Mouse (Mus musculus): ENCODE measurements around the gene Enkd1. TPM values are rescaled to one million over a fixed set of nuclear protein-coding genes. Genes with fewer than 3 reads are reported as not detected.
A peak's percentile ranks its signal among the peaks of the same experiment; 100 is the strongest.

Enkd1 gene
- polyA plus RNA-seq, 2 experiments = 19.8 to 43.3 TPM

- H3K4me2 ChIP-seq (replicated peaks; ENCODE audit: low read depth, low read length, severe bottlenecking) = no peak overlapping the region
- H3K4me1 ChIP-seq (ENCODE audit: control insufficient read depth, insufficient read depth, low read length) = peaks cover 5% of the 10 kb centered on the region; the same call in 1 of the 2 replicates
- no peak overlapping the region for H3K9ac ChIP-seq (ENCODE audit: low read depth, low read length, severe bottlenecking)
- no peak for TF ChIP-seq POLR2A (IDR thresholded peaks at IDR 0.05; ENCODE audit: borderline replicate concordance, extremely low read depth, insufficient read depth, insufficient read length)
- no peak overlapping the region for H3K27ac ChIP-seq (replicated peaks; ENCODE audit: low read depth, low read length)
- peaks cover 12% of the 10 kb centered on the region for H3K36me3 ChIP-seq (ENCODE audit: control insufficient read depth, insufficient read depth, low read length)
- H3K27me3 ChIP-seq (ENCODE audit: control insufficient read depth, insufficient read depth, low read length) = no peaks in the 10 kb centered on the region
- no peak for DNase-seq (ENCODE audit: low spot score)
- ATAC-seq (ENCODE audit: low FRiP score, low read depth) = no peak
- no peak overlapping the region for H3K4me3 ChIP-seq (replicated peaks; ENCODE audit: low read length)
- 74% methylated on average over 14 of the region's 14 CpGs for WGBS
- no peaks in the 10 kb centered on the region for H3K9me3 ChIP-seq (ENCODE audit: control insufficient read depth, low read length)
Measured at GRCm38 (mm10) chr8:105688242-105688752, 19.7 kb downstream of the Enkd1 start.

DNA sequence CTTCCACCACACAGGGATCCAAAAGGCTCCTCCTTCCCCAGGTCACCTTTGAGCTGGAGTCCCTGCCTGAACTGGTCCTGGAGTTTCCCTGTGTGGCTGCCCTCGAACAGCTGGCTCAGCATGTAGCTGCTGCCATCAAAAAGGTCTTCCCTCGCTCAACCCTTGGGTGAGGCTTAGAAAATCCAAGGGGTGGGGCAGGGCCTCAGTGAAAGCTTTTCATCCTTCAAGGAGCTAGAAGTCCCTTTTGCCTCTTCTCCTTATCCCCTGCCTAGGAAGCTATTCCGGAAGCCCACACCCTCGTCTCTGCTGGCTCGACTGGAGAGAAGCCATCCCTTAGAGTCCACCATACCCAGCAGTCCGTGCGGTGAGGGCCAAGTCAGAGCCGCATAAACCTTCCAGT is 20.5 kb downstream of the Enkd1 start:
- Histone ChIP-seq H3K9ac (ENCODE audit: low read depth, low read length, severe bottlenecking) (no peak overlapping the region), H3K4me1 (ENCODE audit: control insufficient read depth, insufficient read depth, low read length) (peaks cover 5% of the 10 kb centered on the region; the same call in 1 of the 2 replicates), H3K9me3 (ENCODE audit: control insufficient read depth, low read length) (no peaks in the 10 kb centered on the region), H3K27me3 (ENCODE audit: control insufficient read depth, insufficient read depth, low read length) (no peaks in the 10 kb centered on the region), H3K27ac (replicated peaks; ENCODE audit: low read depth, low read length) (no peak overlapping the region), H3K4me2 (replicated peaks; ENCODE audit: low read depth, low read length, severe bottlenecking) (no peak overlapping the region), H3K4me3 (replicated peaks; ENCODE audit: low read length) (no peak overlapping the region), H3K36me3 (ENCODE audit: control insufficient read depth, insufficient read depth, low read length) (peaks cover 20% of the 10 kb centered on the region)
- ATAC-seq (ENCODE audit: low FRiP score, low read depth) (no peak), DNase-seq (ENCODE audit: low spot score) (no peak)
- 66% methylated on average over 8 of the region's 8 CpGs for WGBS
- no peak for TF ChIP-seq POLR2A (IDR thresholded peaks at IDR 0.05; ENCODE audit: borderline replicate concordance, extremely low read depth, insufficient read depth, insufficient read length)

DNA sequence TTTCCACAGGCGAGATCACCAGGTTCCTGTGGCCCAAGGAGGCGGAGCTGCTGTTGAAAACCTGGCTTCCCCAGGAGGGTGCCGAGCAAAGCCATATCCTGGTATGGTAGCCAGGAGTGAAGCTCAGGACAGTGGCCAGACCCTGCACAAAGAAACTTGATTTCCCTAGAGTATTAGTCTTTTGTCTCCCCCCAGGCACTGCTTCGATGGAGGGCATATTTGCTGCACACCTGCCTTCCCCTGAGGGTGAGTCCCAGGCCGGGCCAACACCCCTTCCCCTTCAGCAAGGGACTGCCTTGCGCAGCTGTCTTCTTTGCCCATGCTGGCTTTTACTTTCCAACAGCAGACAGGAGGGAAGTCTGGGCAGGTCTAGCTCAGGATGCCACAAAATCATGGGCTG is 21.5 kb downstream of the Enkd1 start:
- DNase-seq (ENCODE audit: low spot score) = no peak
- no peak for ATAC-seq (ENCODE audit: low FRiP score, low read depth)
- no peak overlapping the region for H3K4me2 ChIP-seq (replicated peaks; ENCODE audit: low read depth, low read length, severe bottlenecking)
- no peak overlapping the region for H3K4me3 ChIP-seq (replicated peaks; ENCODE audit: low read length)
- no peak overlapping the region for H3K27ac ChIP-seq (replicated peaks; ENCODE audit: low read depth, low read length)
- no peak for TF ChIP-seq POLR2A (IDR thresholded peaks at IDR 0.05; ENCODE audit: borderline replicate concordance, extremely low read depth, insufficient read depth, insufficient read length)
- no peak overlapping the region for H3K9ac ChIP-seq (ENCODE audit: low read depth, low read length, severe bottlenecking)
- H3K27me3 ChIP-seq (ENCODE audit: control insufficient read depth, insufficient read depth, low read length) = no peaks in the 10 kb centered on the region
- H3K36me3 ChIP-seq (ENCODE audit: control insufficient read depth, insufficient read depth, low read length) = peaks cover 29% of the 10 kb centered on the region
- 61% methylated on average over 6 of the region's 6 CpGs for WGBS
- H3K9me3 ChIP-seq (ENCODE audit: control insufficient read depth, low read length) = no peaks in the 10 kb centered on the region
- peaks cover 5% of the 10 kb centered on the region; the same call in 1 of the 2 replicates for H3K4me1 ChIP-seq (ENCODE audit: control insufficient read depth, insufficient read depth, low read length)

DNA sequence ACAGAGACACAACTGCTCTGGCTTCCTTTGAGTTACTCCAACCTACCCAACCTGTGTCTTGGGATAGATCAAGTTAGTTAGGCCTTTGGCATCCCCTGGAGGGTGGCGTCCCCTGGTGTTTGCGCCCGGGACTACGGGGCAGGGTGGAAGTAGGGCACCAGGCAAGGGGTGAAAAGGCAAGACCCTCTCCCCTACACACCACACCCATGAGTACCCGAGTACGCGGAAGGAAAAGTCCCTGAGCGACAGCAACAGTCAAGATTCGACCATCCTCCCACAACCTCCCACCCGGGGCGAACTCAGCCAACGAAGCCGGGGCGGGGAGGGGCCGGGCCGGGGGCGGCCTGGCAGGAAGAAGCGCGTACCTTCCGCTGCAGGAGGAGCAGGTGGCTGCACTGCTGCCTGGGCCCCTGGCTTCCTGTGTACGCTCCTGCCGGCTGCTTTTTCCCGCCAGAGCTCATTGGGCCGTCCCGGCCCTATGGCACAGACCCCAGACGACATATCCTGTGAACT is 22.2 kb downstream of the Enkd1 start, which contains the start of gene Carmil2:
Gene Carmil2, plus strand, starts transcription at position 479 of the 513 bp plus-strand sequence.
- peak within 1 kb of the TSS; percentile 21; the same call in 1 of the 2 replicates for H3K9ac ChIP-seq (ENCODE audit: low read depth, low read length, severe bottlenecking)
- 5% methylated on average over 15 of the region's 26 CpGs for WGBS
- H3K4me1 ChIP-seq (ENCODE audit: control insufficient read depth, insufficient read depth, low read length) = peaks cover 5% of the 10 kb centered on the region; the same call in 1 of the 2 replicates
- peaks cover 36% of the 10 kb centered on the region for H3K36me3 ChIP-seq (ENCODE audit: control insufficient read depth, insufficient read depth, low read length)
- H3K4me3 ChIP-seq (replicated peaks; ENCODE audit: low read length) = peak within 1 kb of the TSS; percentile 9
- ATAC-seq (ENCODE audit: low FRiP score, low read depth) (peak; percentile 36), DNase-seq (ENCODE audit: low spot score) (no peak)
- no peak for TF ChIP-seq POLR2A (IDR thresholded peaks at IDR 0.05; ENCODE audit: borderline replicate concordance, extremely low read depth, insufficient read depth, insufficient read length)
- H3K27ac ChIP-seq (replicated peaks; ENCODE audit: low read depth, low read length) = no peak within 1 kb of the TSS
- H3K27me3 ChIP-seq (ENCODE audit: control insufficient read depth, insufficient read depth, low read length) = no peaks in the 10 kb centered on the region
- peak within 1 kb of the TSS; percentile 40 for H3K4me2 ChIP-seq (replicated peaks; ENCODE audit: low read depth, low read length, severe bottlenecking)
- H3K9me3 ChIP-seq (ENCODE audit: control insufficient read depth, low read length) = no peaks in the 10 kb centered on the region

GRCm38 (mm10) chr8:105685325-105685724 is 22.7 kb downstream of the Enkd1 start:
- Histone ChIP-seq H3K9me3 (ENCODE audit: control insufficient read depth, low read length) (no peaks in the 10 kb centered on the region), H3K27me3 (ENCODE audit: control insufficient read depth, insufficient read depth, low read length) (no peaks in the 10 kb centered on the region), H3K4me3 (replicated peaks; ENCODE audit: low read length) (no peak overlapping the region), H3K4me1 (ENCODE audit: control insufficient read depth, insufficient read depth, low read length) (peaks cover 5% of the 10 kb centered on the region; the same call in 1 of the 2 replicates), H3K9ac (ENCODE audit: low read depth, low read length, severe bottlenecking) (no peak overlapping the region), H3K36me3 (ENCODE audit: control insufficient read depth, insufficient read depth, low read length) (peaks cover 42% of the 10 kb centered on the region), H3K4me2 (replicated peaks; ENCODE audit: low read depth, low read length, severe bottlenecking) (no peak overlapping the region), H3K27ac (replicated peaks; ENCODE audit: low read depth, low read length) (no peak overlapping the region)
- DNase-seq (ENCODE audit: low spot score) (no peak), ATAC-seq (ENCODE audit: low FRiP score, low read depth) (no peak)
- WGBS = 70% methylated on average over 7 of the region's 7 CpGs
- TF ChIP-seq POLR2A (IDR thresholded peaks at IDR 0.05; ENCODE audit: borderline replicate concordance, extremely low read depth, insufficient read depth, insufficient read length) = no peak

Data from limb, embryonic 14.5 days (tissue).